Mouse (Mus musculus): ENCODE measurements around the gene Mrpl30.

GRCm38 (mm10) chr1:37894606-37895005 lies 4.3 kb downstream of the Mrpl30 start:
- TF ChIP-seq CTCF (IDR thresholded peaks at IDR 0.05; ENCODE audit: borderline replicate concordance, extremely low read depth, insufficient read depth, insufficient read length) (no peak), POLR2A (IDR thresholded peaks at IDR 0.05; ENCODE audit: borderline replicate concordance, extremely low read depth, insufficient read depth, insufficient read length, poor library complexity, severe bottlenecking) (no peak)
